Mouse (Mus musculus): Measurements from ENCODE around the gene Wdr74. TPM values are rescaled to one million over a fixed set of nuclear protein-coding genes. Genes with fewer than 3 reads are reported as not detected.
"Not testable (repeated sequence)": the region's sequence is repeated elsewhere in the genome, so short reads cannot be mapped to it uniquely, and the experiment has no call there.

Wdr74 gene
- polyA plus RNA-seq, 1 experiment from 2014 or later, result 83.5 TPM

DNA sequence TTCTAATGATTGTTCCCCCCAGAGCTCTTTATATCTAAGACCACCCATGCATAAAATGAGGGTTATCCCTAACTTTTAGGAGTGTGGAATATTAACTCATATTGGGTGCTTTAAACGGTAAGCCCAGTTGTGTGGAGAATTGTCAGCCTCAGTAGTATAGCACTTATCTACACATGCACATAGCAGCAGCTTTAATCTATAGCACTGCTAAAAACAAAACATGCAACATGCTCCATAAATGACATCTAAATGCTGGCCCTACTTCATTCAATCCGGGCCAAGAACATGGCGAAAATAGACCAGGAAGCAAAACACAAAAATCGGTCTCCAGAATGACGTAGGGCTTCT, 13.1 kb upstream of the Wdr74 start:
- Histone ChIP-seq H3K27me3 (ENCODE audit: control insufficient read depth, insufficient read depth, low read length) (no peaks in the 10 kb centered on the region), H3K4me3 (replicated peaks; ENCODE audit: low read length) (peak overlapping the region; percentile 97), H3K27ac (ENCODE audit: low read length) (peak overlapping the region; percentile 100), H3K4me1 (ENCODE audit: control insufficient read depth, insufficient read depth, low read length) (peaks cover 23% of the 10 kb centered on the region), H3K9ac (ENCODE audit: low read length) (peak overlapping the region; percentile 97), H3K9me3 (replicated peaks; ENCODE audit: control insufficient read depth, low read length) (no peaks in the 10 kb centered on the region), H3K36me3 (ENCODE audit: control insufficient read depth, insufficient read depth, low read length) (peaks cover 26% of the 10 kb centered on the region), H3K4me2 (ENCODE audit: low read depth, low read length) (peak overlapping the region; percentile 83)
- ATAC-seq (ENCODE audit: insufficient read depth, low FRiP score), result no peak
- WGBS, result 2% methylated on average over 5 of the region's 5 CpGs

DNA sequence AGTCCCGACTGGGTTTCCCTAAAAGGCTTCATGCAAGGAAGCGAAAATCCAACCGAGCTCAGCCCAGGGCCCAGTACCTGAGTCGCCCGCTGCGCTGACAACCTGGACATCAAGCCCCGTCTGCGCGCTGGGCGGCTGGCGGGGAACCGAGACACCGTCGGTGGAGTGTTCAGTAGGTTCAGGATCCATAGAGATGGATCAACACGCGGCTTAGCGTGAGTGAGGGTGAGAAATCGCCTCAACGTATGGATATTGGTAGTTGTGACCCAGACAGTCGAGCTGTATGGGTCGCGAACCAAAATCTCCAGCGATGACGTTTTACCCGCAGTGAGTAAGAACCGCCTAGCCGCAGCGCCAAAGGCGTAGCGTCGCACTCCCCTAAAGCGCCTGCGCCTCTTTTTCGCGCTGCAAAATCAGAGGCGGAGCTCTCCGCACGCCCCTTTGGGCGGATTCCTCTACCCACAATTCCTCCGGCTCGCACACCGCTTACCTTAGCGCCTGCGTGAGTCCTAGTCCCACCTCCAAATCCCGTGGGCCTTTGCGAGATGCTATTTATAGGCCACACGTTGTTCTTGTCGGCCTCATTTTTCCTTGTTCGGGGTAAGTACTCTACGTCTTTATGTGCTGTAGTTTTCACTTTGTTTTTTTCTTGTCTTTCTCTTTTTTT, 12.6 kb upstream of the Wdr74 start, which contains the start of gene Slc3a2:
TSS of gene Slc3a2 (minus strand) at position 463 of the 667 bp plus-strand sequence.
- H3K36me3 ChIP-seq (ENCODE audit: control insufficient read depth, insufficient read depth, low read length), result peaks cover 26% of the 10 kb centered on the region
- WGBS, result under 1% methylated on average over 50 of the region's 50 CpGs
- ATAC-seq (ENCODE audit: insufficient read depth, low FRiP score), result peak; percentile 97
- peak within 1 kb of the TSS; percentile 97 for H3K9ac ChIP-seq (ENCODE audit: low read length)
- peak within 1 kb of the TSS; percentile 100 for H3K27ac ChIP-seq (ENCODE audit: low read length)
- peak within 1 kb of the TSS; percentile 97 for H3K4me3 ChIP-seq (replicated peaks; ENCODE audit: low read length)
- peaks cover 23% of the 10 kb centered on the region for H3K4me1 ChIP-seq (ENCODE audit: control insufficient read depth, insufficient read depth, low read length)
- H3K27me3 ChIP-seq (ENCODE audit: control insufficient read depth, insufficient read depth, low read length), result no peaks in the 10 kb centered on the region
- H3K4me2 ChIP-seq (ENCODE audit: low read depth, low read length), result peak within 1 kb of the TSS; percentile 85
- H3K9me3 ChIP-seq (replicated peaks; ENCODE audit: control insufficient read depth, low read length), result no peaks in the 10 kb centered on the region

DNA sequence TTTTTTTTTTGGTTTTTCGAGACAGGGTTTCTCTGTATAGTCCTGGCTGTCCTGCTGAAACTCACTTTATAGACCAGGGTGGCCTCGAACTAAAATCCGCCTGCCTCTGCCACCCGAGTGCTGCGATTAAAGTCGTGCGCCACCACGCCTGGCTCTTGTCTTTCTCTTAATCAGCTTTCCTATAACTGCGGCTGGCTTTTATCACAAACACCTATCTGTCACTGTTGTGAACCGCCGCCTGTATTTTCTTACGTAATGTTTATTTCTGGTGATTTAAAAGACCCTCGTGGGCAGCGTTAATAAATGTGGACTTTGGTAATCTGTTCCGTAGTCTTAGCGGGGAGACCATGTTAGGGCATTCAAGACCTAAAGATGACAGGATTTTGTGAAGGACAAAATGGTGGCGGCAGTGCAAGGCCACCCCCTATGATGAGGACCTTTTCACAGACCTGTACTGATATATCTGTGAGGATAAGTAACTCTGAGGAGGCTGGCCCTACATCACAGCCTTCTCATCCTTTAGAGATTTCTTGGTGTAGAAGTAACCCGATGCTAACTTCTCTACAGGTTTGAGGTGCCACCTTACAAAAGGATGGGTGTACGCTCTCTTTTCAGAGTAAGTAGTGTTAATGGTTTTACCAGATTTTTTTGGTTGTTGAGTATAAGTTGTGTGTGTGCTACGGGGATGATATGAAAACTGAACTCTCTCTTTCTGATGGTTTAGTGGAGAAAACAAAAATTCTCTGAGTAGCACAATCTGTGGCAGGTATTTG, 11.9 kb upstream of the Wdr74 start:
- Histone ChIP-seq H3K4me3 (replicated peaks; ENCODE audit: low read length) (peak overlapping the region; percentile 97), H3K4me2 (ENCODE audit: low read depth, low read length) (peak overlapping the region; percentile 85), H3K36me3 (ENCODE audit: control insufficient read depth, insufficient read depth, low read length) (peaks cover 26% of the 10 kb centered on the region), H3K9me3 (replicated peaks; ENCODE audit: control insufficient read depth, low read length) (no peaks in the 10 kb centered on the region), H3K4me1 (ENCODE audit: control insufficient read depth, insufficient read depth, low read length) (peaks cover 23% of the 10 kb centered on the region), H3K9ac (ENCODE audit: low read length) (peak overlapping the region; percentile 97), H3K27ac (ENCODE audit: low read length) (peak overlapping the region; percentile 95), H3K27me3 (ENCODE audit: control insufficient read depth, insufficient read depth, low read length) (no peaks in the 10 kb centered on the region)
- WGBS, result under 1% methylated on average over 20 of the region's 20 CpGs
- no peak for ATAC-seq (ENCODE audit: insufficient read depth, low FRiP score)

DNA sequence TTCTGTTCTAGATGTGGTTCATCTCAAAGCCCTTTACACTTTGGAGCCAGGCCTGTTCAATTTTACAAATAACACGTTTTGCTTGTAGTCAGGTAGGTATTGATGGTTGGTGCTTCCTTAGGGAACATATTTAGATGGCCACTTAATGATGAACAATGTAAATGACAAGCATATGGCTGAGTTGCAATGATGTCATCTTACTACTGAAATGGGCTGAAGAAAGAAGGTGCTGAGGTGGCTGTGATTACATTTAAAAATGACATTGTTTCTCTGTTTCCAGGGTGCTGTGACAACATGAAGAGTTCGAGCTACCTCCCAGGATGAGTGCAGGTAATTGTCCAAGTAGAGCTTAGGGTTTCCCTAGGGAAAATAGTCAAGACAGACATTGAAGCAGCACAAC, 11.2 kb upstream of the Wdr74 start:
- Histone ChIP-seq H3K4me2 (ENCODE audit: low read depth, low read length) (peak overlapping the region; percentile 85), H3K4me3 (replicated peaks; ENCODE audit: low read length) (peak overlapping the region; percentile 97), H3K4me1 (ENCODE audit: control insufficient read depth, insufficient read depth, low read length) (peaks cover 23% of the 10 kb centered on the region), H3K27ac (ENCODE audit: low read length) (peak overlapping the region; percentile 95), H3K9ac (ENCODE audit: low read length) (peak overlapping the region; percentile 97), H3K9me3 (replicated peaks; ENCODE audit: control insufficient read depth, low read length) (no peaks in the 10 kb centered on the region), H3K27me3 (ENCODE audit: control insufficient read depth, insufficient read depth, low read length) (no peaks in the 10 kb centered on the region), H3K36me3 (ENCODE audit: control insufficient read depth, insufficient read depth, low read length) (peaks cover 26% of the 10 kb centered on the region)
- no peak for ATAC-seq (ENCODE audit: insufficient read depth, low FRiP score)
- WGBS, result 3% methylated on average over 2 of the region's 2 CpGs

DNA sequence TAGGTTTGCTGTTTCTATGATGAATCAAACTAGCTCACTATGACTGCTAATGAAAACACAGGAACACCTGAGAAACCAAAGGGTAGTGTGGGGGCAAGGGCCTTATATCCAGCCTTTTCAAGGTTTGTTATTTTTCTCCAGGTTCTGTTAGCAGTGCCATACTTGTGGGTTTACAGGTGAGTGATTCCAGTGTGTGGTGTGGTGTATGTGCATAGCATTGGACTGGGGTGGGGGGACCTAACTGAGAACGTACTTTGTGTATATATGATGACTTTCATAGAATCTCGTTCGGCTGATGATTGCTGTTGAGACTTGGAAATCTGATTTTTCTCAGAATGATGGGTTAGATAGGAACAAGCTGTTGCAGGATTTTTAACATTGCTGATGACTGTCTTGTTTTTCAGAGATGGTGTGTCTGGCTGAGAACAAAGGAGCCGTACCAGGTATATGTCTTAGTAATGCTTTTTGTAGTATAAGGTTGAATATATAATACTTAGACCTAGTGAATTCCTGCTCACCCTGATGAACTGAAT, 10.5 kb upstream of the Wdr74 start:
- peak overlapping the region; percentile 97 for H3K4me3 ChIP-seq (replicated peaks; ENCODE audit: low read length)
- no peak for ATAC-seq (ENCODE audit: insufficient read depth, low FRiP score)
- peak overlapping the region; percentile 85 for H3K4me2 ChIP-seq (ENCODE audit: low read depth, low read length)
- peak overlapping the region; percentile 95 for H3K27ac ChIP-seq (ENCODE audit: low read length)
- WGBS, result 32% methylated on average over 4 of the region's 4 CpGs
- peak overlapping the region; percentile 97 for H3K9ac ChIP-seq (ENCODE audit: low read length)
- H3K36me3 ChIP-seq (ENCODE audit: control insufficient read depth, insufficient read depth, low read length), result peaks cover 26% of the 10 kb centered on the region
- no peaks in the 10 kb centered on the region for H3K9me3 ChIP-seq (replicated peaks; ENCODE audit: control insufficient read depth, low read length)
- H3K27me3 ChIP-seq (ENCODE audit: control insufficient read depth, insufficient read depth, low read length), result no peaks in the 10 kb centered on the region
- H3K4me1 ChIP-seq (ENCODE audit: control insufficient read depth, insufficient read depth, low read length), result peaks cover 23% of the 10 kb centered on the region

DNA sequence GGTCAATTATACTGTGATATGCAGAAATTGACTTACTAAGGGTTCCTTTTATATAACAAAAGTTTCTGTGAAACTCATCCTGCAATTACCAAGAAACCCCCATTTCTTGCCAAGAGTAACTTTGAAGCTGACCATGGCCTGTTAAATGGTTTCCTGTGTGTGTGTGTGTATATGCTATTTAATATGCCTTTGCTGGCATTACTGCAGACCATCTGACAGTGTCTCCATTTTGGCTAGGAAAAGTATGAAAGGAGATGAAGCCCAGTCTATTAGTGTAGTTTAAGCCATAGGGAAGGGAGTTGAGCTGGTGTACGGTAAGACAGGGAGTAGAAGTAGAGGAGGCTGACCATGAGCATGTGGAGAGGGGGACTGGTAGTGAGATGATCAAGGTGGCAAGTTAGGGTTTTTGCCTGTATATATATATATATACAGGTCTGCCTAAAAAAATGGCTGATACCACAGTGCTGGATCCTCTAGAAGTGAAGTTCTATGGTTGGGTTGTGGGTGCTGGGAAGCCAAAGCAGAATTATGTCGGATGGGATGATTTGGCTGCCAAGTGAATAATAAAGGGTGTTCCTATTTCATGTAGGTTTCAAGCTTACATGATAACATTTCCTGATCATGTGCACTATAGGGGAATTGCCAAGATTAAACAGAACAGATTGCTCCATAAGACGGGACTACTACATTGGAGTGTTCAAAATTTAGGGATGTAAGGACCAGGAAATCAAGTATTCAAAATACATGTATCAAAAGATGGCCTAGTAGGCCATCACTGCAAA, 8.8 kb upstream of the Wdr74 start:
- H3K27ac ChIP-seq (ENCODE audit: low read length), result peak overlapping the region; percentile 16; the same call in 1 of the 2 replicates
- peaks cover 18% of the 10 kb centered on the region for H3K4me1 ChIP-seq (ENCODE audit: control insufficient read depth, insufficient read depth, low read length)
- no peaks in the 10 kb centered on the region for H3K9me3 ChIP-seq (replicated peaks; ENCODE audit: control insufficient read depth, low read length)
- WGBS, result 31% methylated on average over 3 of the region's 3 CpGs
- 0 out of 2 replicates have a peak overlapping the region, but pooled peaks have one; percentile 85 for H3K4me2 ChIP-seq (ENCODE audit: low read depth, low read length)
- no peak overlapping the region for H3K4me3 ChIP-seq (replicated peaks; ENCODE audit: low read length)
- no peak for ATAC-seq (ENCODE audit: insufficient read depth, low FRiP score)
- H3K9ac ChIP-seq (ENCODE audit: low read length), result no peak overlapping the region
- H3K36me3 ChIP-seq (ENCODE audit: control insufficient read depth, insufficient read depth, low read length), result peaks cover 26% of the 10 kb centered on the region
- no peaks in the 10 kb centered on the region for H3K27me3 ChIP-seq (ENCODE audit: control insufficient read depth, insufficient read depth, low read length)

DNA sequence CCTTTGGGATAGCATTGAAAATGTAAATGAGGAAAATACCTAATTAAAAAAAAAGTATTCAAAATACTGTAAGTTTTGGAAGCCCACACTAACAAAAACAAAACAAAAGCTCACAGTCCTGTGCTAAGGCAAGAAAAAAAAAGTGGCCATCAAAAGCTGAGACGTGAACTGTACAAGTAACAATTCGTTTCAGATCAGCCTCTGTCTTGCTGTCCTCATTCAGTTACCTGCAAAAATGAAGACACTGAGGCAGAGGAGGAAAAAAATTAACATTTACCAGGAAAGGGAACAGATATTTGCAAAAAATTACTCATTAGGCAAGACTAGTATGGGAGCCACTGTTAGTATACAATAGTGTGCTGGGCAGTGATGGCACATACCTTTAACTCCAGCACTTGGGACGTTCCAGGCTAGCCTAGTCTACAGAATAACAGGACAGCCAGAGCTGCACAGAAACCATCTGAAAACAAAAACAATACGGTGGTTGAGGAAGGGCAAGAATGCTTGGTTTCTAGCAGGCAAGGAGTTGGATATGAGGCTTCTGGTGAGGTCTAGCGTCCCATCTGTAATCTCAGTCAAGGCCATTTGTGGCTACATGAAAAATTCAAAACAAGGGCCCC, 8.0 kb upstream of the Wdr74 start:
- Histone ChIP-seq H3K36me3 (ENCODE audit: control insufficient read depth, insufficient read depth, low read length) (peaks cover 26% of the 10 kb centered on the region), H3K4me3 (replicated peaks; ENCODE audit: low read length) (no peak overlapping the region), H3K4me2 (ENCODE audit: low read depth, low read length) (no peak overlapping the region), H3K27ac (ENCODE audit: low read length) (no peak overlapping the region; the same call in 1 of the 2 replicates), H3K4me1 (ENCODE audit: control insufficient read depth, insufficient read depth, low read length) (peaks cover 12% of the 10 kb centered on the region), H3K27me3 (ENCODE audit: control insufficient read depth, insufficient read depth, low read length) (no peaks in the 10 kb centered on the region), H3K9me3 (replicated peaks; ENCODE audit: control insufficient read depth, low read length) (no peaks in the 10 kb centered on the region), H3K9ac (ENCODE audit: low read length) (no peak overlapping the region)
- WGBS, result 23% methylated on average over 5 of the region's 5 CpGs
- no peak for ATAC-seq (ENCODE audit: insufficient read depth, low FRiP score)

DNA sequence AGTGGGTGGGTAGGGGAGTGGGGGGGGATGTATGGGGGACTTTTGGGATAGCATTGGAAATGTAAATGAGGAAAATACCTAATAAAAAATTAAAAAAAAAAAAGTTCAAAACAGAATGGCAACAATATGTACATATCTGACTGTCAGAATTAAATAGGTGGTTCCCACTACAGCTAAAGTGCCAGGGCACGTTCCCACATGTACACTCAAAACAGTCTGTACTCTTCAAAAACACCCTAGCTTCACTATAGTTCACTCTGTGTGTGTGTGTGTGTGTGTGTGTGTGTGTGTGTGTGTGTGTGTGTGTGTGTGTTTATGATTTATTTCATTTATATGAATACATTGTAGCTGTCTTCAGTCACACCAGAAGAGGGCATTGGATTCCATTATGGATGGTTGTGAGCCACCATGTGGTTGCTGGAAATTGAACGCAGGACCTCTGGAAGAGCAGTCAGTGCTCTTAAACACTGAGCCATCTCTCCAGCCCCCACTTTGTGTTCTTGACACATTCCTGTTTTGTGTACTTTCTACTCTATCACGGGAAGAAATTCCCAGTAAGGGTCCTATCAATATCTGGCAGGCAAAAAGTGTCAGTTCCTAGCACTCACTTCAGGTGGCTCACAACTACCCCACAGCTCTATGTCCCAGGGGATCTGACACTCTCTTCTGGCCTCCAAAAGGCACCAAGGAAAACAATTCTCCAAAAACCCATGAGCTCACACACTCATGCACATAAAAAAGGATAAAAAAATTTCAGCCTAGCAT, 7.1 kb upstream of the Wdr74 start:
- not testable (repeated sequence) for H3K9me3 ChIP-seq (replicated peaks; ENCODE audit: control insufficient read depth, low read length); ATAC-seq (ENCODE audit: insufficient read depth, low FRiP score); H3K27ac ChIP-seq (ENCODE audit: low read length); H3K4me3 ChIP-seq (replicated peaks; ENCODE audit: low read length); H3K4me2 ChIP-seq (ENCODE audit: low read depth, low read length); H3K27me3 ChIP-seq (ENCODE audit: control insufficient read depth, insufficient read depth, low read length); H3K9ac ChIP-seq (ENCODE audit: low read length)
- 40% methylated on average over 3 of the region's 3 CpGs for WGBS
- peaks cover 26% of the 10 kb centered on the region for H3K36me3 ChIP-seq (ENCODE audit: control insufficient read depth, insufficient read depth, low read length)
- H3K4me1 ChIP-seq (ENCODE audit: control insufficient read depth, insufficient read depth, low read length), result peaks cover 12% of the 10 kb centered on the region
